Mouse (Mus musculus): ENCODE measurements around the gene Kpna7. TPM values are rescaled to one million over a fixed set of nuclear protein-coding genes. Genes with fewer than 3 reads are reported as not detected.

Gene Kpna7
- total and polyA plus RNA-seq, 3 experiments, result 0.35 to 2.2 TPM; not detected in 1

DNA sequence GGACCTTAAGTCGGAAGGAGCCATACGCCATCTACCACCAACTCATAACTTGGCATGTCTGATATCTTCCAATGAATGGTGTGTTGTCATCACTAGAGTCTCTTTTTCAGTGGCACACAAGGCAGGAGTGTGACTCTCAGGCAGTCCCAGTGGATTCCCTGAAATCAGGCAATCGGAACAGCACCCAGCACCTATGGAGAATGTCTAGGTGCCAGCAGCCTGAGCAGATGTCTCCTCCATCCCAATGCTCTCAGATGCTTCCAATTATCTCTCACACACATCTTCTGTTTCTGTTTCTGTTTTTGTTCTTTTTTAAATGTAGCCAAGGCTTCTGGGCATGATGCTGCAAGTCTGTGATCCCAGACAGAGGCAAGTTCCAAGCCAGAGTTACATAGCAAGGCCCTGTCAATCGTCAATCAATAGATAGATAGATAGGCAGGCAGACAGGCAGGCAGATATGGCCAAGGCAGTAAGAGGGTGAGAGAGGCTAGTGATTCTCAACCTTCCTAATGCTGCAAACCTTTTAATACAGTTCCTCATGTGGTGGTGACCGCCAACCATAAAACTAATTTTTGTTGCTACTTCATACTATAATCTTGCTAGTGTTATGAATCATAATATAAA, 133.3 kb downstream of the Kpna7 start:
- no peak for DNase-seq (ENCODE audit: low read depth, low spot score)

GRCm38 (mm10) chr5:144949856-144950255, 134.0 kb downstream of the Kpna7 start:
- H3K4me3 ChIP-seq (ENCODE audit: control insufficient read depth in 1 of 2, insufficient read depth in 1 of 2, low read depth in 2 of 2, low read length in 2 of 2), result no peak overlapping the region
- H3K79me2 ChIP-seq (ENCODE audit: control insufficient read depth, insufficient read depth, low read length, poor library complexity), result no peaks in the 10 kb centered on the region
- DNase-seq (ENCODE audit: low read depth, low spot score), result no peak
- no peak overlapping the region for H3K27ac ChIP-seq (ENCODE audit: control insufficient read depth, low read depth, low read length)
- TF ChIP-seq NRF1 (IDR thresholded peaks at IDR 0.05; ENCODE audit: insufficient read depth, low read depth, low read length, poor library complexity, severe bottlenecking) (no peak), USF1 (IDR thresholded peaks at IDR 0.05; ENCODE audit: low read depth, low read length) (no peak), MAZ (IDR thresholded peaks at IDR 0.05; ENCODE audit: low read depth, low read length) (no peak), POLR2AphosphoS2 (IDR thresholded peaks at IDR 0.05; ENCODE audit: low read length) (no peak), RCOR1 (IDR thresholded peaks at IDR 0.05; ENCODE audit: low read depth, low read length) (no peak), GABPA (IDR thresholded peaks at IDR 0.05; ENCODE audit: low read depth, low read length) (no peak), CTCF (IDR thresholded peaks at IDR 0.05 in 2 of 3, conservative IDR thresholded peaks at IDR 0.05 in 1 of 3; ENCODE audit: control insufficient read depth in 1 of 3, insufficient read depth in 1 of 3, low read depth in 2 of 3, low read length in 3 of 3, poor library complexity in 1 of 3, severe bottlenecking in 1 of 3) (no peak), TBP (IDR thresholded peaks at IDR 0.05; ENCODE audit: low read depth, low read length) (no peak), POLR2AphosphoS5 (IDR thresholded peaks at IDR 0.05; ENCODE audit: borderline replicate concordance, low read depth, low read length) (no peak), ZKSCAN1 (IDR thresholded peaks at IDR 0.05; ENCODE audit: low read depth, low read length) (no peak), POLR2A (IDR thresholded peaks at IDR 0.05; ENCODE audit: control insufficient read depth in 1 of 2, insufficient read depth in 1 of 2, low read depth in 1 of 2, low read length in 2 of 2, poor library complexity in 1 of 2) (no peak), MEF2A (IDR thresholded peaks at IDR 0.05; ENCODE audit: extremely low read depth, insufficient replicate concordance, low read depth, low read length, poor library complexity, severe bottlenecking) (no peak), MAFK (IDR thresholded peaks at IDR 0.05; ENCODE audit: borderline replicate concordance, low read depth, low read length) (no peak), E2F4 (IDR thresholded peaks at IDR 0.05; ENCODE audit: borderline replicate concordance, low read depth, low read length) (no peak), ELF1 (IDR thresholded peaks at IDR 0.05; ENCODE audit: low read depth, low read length) (no peak)
- H3K36me3 ChIP-seq (ENCODE audit: control insufficient read depth in 1 of 2, insufficient read depth in 2 of 2, low read length in 2 of 2), result no peaks in the 10 kb centered on the region
- no peak overlapping the region for H3K9ac ChIP-seq (ENCODE audit: control insufficient read depth, low read depth, low read length, poor library complexity, severe bottlenecking)
- no peaks in the 10 kb centered on the region for H3K9me3 ChIP-seq (replicated peaks; ENCODE audit: insufficient read depth, low read length)
- no peaks in the 10 kb centered on the region for H3K4me1 ChIP-seq (ENCODE audit: control insufficient read depth in 1 of 2, insufficient read depth in 2 of 2, low read length in 2 of 2)
- no peaks in the 10 kb centered on the region for H3K27me3 ChIP-seq (ENCODE audit: control insufficient read depth in 1 of 2, insufficient read depth in 2 of 2, low read length in 2 of 2)

More for the DNA sequence above, 133.3 kb downstream of the Kpna7 start:
- Histone ChIP-seq H3K4me3 (ENCODE audit: control insufficient read depth in 1 of 2, insufficient read depth in 1 of 2, low read depth in 2 of 2, low read length in 2 of 2) (no peak overlapping the region), H3K27ac (ENCODE audit: control insufficient read depth, low read depth, low read length) (no peak overlapping the region), H3K9me3 (replicated peaks; ENCODE audit: insufficient read depth, low read length) (no peaks in the 10 kb centered on the region), H3K27me3 (ENCODE audit: control insufficient read depth in 1 of 2, insufficient read depth in 2 of 2, low read length in 2 of 2) (no peaks in the 10 kb centered on the region), H3K79me2 (ENCODE audit: control insufficient read depth, insufficient read depth, low read length, poor library complexity) (no peaks in the 10 kb centered on the region), H3K36me3 (ENCODE audit: control insufficient read depth in 1 of 2, insufficient read depth in 2 of 2, low read length in 2 of 2) (no peaks in the 10 kb centered on the region), H3K4me1 (ENCODE audit: control insufficient read depth in 1 of 2, insufficient read depth in 2 of 2, low read length in 2 of 2) (no peaks in the 10 kb centered on the region), H3K9ac (ENCODE audit: control insufficient read depth, low read depth, low read length, poor library complexity, severe bottlenecking) (no peak overlapping the region)
- TF ChIP-seq MAZ (IDR thresholded peaks at IDR 0.05; ENCODE audit: low read depth, low read length) (no peak), GABPA (IDR thresholded peaks at IDR 0.05; ENCODE audit: low read depth, low read length) (no peak), MAX (IDR thresholded peaks at IDR 0.05; ENCODE audit: low read length) (no peak), RAD21 (IDR thresholded peaks at IDR 0.05; ENCODE audit: low read depth, low read length) (no peak), CHD2 (IDR thresholded peaks at IDR 0.05; ENCODE audit: low read length) (no peak), NELFE (IDR thresholded peaks at IDR 0.05; ENCODE audit: low read depth, low read length) (no peak), ELF1 (IDR thresholded peaks at IDR 0.05; ENCODE audit: low read depth, low read length) (no peak)

All from MEL (cell line).